Mouse (Mus musculus): ENCODE results near the gene Mfap5.
A peak's percentile ranks its signal among the peaks of the same experiment; 100 is the strongest.

DNA sequence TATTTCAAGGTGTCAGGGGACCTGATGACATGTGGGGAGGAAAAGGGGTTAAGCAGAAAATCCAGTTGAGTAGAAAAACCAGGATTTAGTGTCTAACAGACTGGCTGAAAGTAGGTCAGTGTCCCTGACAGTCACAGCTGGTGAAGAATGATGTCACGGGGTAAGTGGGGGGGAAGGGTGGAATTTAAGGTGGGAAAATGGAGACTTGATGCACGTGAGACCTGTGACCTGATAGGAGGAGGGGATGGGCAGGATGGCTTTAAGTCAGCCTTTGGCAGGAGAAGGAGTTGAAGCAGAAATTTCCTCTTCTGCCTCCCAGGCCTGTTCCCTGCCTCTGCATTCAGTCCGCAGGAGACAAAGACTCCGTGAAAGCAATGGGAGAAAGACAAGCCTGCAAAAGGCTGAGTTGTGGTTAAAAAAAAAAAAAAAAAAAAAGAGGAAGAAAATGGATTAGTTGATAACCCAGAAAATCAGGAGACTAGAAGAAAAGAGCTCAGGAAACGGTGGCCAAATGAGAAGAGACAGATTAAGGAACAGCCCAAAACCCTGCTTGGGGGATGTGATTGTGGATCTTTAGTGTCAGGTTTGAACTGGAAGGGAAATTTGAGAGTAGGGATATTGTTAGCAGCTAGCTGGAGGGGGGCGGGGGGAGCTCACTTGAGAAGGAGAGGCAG is 11.7 kb upstream of the Mfap5 start:
- TF ChIP-seq CTCF (IDR thresholded peaks at IDR 0.05 in 2 of 3, conservative IDR thresholded peaks at IDR 0.05 in 1 of 3; ENCODE audit: control insufficient read depth in 1 of 3, insufficient read depth in 1 of 3, low read depth in 2 of 3, low read length in 3 of 3, poor library complexity in 1 of 3, severe bottlenecking in 1 of 3) (no peak), USF1 (IDR thresholded peaks at IDR 0.05; ENCODE audit: low read depth, low read length) (no peak), MAX (IDR thresholded peaks at IDR 0.05; ENCODE audit: low read length) (no peak), EP300 (IDR thresholded peaks at IDR 0.05; ENCODE audit: low read depth in 1 of 2, low read length in 2 of 2) (peak in 1 of 2 experiments; percentile 50; a peak in 2 of 4 replicates), ZC3H11A (IDR thresholded peaks at IDR 0.05; ENCODE audit: low read depth, low read length) (no peak), MAFK (IDR thresholded peaks at IDR 0.05; ENCODE audit: borderline replicate concordance, low read depth, low read length) (no peak)
